Mouse (Mus musculus) E14TG2a.4 (cell line): ENCODE results near the gene Dpp4.

Source experiments
- H3K27me3 ChIP-seq: 2 replicates; pipeline ENCODE4 v1.6.1; 2014; ENCODE audit warnings: low read length, control low read depth; ENCODE audit not compliant: insufficient read depth
- H3K36me3 ChIP-seq: 2 replicates; pipeline ENCODE4 v1.6.1; 2014; ENCODE audit warnings: low read length, control low read depth; ENCODE audit not compliant: insufficient read depth
- H3K4me1 ChIP-seq: replicated peaks from 2 replicates; pipeline ENCODE4 v1.6.1; 2014; ENCODE audit warnings: low read depth, low read length, control low read depth
- H3K4me3 ChIP-seq: replicated peaks from 2 replicates; pipeline ENCODE4 v1.5.1; 2014; ENCODE audit warnings: mild to moderate bottlenecking, low read length
- H3K9me3 ChIP-seq: 2 replicates; pipeline ENCODE4 v1.6.1; 2014; ENCODE audit warnings: low read length, control low read depth
- CTCF ChIP-seq: conservative IDR thresholded peaks from 2 replicates; pipeline ENCODE4 v1.5.1; 2014; ENCODE audit warnings: low read length
- NANOG ChIP-seq: IDR thresholded peaks from 2 replicates; pipeline ENCODE4 v1.6.1; 2014; ENCODE audit warnings: borderline replicate concordance, low read length, mixed read lengths
- POU5F1 ChIP-seq: IDR thresholded peaks from 2 replicates; pipeline ENCODE4 v1.6.1; 2014; ENCODE audit warnings: low read length, borderline replicate concordance

Gene Dpp4

DNA sequence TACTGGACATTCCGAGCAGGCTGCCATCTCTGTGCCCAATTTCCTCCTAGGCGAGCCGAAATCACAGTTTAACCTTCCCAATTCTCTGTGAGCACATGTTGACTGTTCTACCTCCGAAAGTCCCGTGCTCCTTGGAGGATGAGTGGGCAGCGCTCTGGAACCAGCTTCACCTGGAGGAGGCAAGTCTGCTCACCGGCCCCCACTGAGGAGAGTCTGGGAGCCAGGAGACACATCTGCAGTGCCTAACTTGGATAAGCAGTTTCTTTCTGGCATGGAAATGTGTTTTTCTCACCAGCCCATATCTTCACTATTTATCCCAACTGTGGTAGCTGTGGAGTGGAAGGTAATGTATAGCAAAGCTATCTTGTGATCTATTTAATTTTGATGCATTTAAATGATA is 54.8 kb downstream of the Dpp4 start:
- Histone ChIP-seq H3K9me3 (no peaks in the 10 kb centered on the region), H3K4me3 (no peak overlapping the region), H3K27me3 (no peaks in the 10 kb centered on the region), H3K36me3 (peaks cover 11% of the 10 kb centered on the region), H3K4me1 (peaks cover 9% of the 10 kb centered on the region)
- TF ChIP-seq NANOG (no peak), POU5F1 (no peak), CTCF (no peak)

DNA sequence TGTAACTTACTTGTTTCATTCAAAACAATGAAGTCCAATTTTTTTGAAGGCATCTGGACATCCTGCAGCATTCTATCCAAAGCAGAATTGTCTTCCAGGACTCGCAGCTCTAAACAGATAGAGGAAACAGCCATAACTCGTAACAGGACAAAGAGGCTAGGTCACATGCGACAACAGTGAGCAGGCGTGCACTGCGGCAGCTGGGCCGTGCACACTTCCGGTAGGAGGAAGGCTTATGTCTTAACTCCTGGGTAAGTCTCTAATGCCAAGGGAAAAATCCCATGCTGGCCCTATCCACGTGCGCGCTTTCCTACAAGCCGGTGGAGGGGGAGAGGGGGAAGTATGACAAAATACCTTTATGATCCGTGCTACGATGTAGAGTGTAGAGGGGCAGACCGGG is 55.4 kb downstream of the Dpp4 start:
- H3K4me3 ChIP-seq, result no peak overlapping the region; the same call in 1 of the 2 replicates
- peaks cover 9% of the 10 kb centered on the region for H3K4me1 ChIP-seq
- no peaks in the 10 kb centered on the region for H3K9me3 ChIP-seq
- no peaks in the 10 kb centered on the region for H3K27me3 ChIP-seq
- TF ChIP-seq CTCF (no peak), POU5F1 (no peak)
- H3K36me3 ChIP-seq, result peaks cover 4% of the 10 kb centered on the region; the same call in 1 of the 2 replicates

DNA sequence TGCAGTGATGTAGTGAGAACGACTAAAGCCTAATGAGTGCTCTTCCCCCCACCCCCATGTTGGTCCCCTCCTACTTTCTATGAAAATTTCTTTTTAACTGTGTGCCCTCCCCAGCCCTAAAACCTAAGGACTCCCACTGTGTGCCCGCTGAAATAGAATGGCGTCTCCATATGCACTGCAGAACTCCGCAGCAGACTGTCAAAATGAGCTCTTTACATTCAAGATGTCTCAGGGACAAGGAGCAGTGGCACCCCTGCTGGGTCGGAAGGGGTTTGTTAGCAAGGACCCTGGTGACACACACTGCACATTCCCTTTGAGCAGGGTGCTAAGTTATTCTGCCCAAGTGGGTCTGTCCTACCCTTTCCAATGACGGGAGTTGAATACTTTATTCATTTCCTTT is 56.3 kb downstream of the Dpp4 start:
- H3K4me3 ChIP-seq, result no peak overlapping the region
- TF ChIP-seq NANOG, result no peak
- TF ChIP-seq CTCF, result no peak
- TF ChIP-seq POU5F1, result no peak
- H3K9me3 ChIP-seq, result no peaks in the 10 kb centered on the region
- no peaks in the 10 kb centered on the region for H3K27me3 ChIP-seq
- H3K4me1 ChIP-seq, result peaks cover 9% of the 10 kb centered on the region
- peaks cover 4% of the 10 kb centered on the region; the same call in 1 of the 2 replicates for H3K36me3 ChIP-seq

DNA sequence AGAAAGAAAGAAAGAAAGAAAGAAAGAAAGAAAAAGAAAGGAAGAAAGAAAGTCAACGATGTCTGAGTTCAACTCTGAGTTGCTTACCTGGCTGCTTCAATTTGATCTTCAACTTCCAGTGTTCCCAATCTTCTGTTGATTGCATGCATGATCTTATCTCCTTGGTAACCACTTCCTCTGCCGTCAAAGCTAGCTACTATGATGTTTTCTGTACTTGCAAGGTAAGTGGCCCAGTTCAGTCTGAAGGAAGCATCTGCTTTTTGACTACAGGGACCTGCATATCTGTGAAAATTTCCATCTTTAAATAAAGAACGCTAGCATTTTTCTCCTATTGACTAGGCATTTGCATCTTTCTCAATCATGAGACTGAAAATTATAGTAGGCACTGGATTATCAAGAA is 60.0 kb downstream of the Dpp4 start:
- H3K36me3 ChIP-seq, result no peaks in the 10 kb centered on the region
- H3K4me1 ChIP-seq, result peaks cover 9% of the 10 kb centered on the region
- no peak overlapping the region for H3K4me3 ChIP-seq
- no peaks in the 10 kb centered on the region for H3K9me3 ChIP-seq
- no peaks in the 10 kb centered on the region for H3K27me3 ChIP-seq
- TF ChIP-seq CTCF (no peak), NANOG (no peak), POU5F1 (no peak)

DNA sequence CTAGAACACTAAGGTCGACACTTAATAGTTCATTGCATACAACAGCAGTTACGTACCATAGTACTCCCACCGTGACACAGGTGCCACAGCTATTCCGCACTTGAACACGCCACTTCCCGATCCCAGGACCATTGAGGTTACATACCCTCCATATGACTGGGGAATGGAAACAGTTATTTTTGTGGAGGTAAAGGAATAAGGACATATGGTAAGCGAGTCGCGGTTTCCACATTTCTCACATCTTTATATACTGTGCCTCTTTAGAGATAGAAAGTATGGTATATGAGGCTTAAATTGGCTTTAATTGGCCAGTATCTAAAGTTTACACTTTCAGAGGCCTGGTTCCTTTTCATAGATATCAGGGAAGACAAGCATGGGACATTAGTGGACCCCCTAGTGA is 64.3 kb downstream of the Dpp4 start:
- Histone ChIP-seq H3K4me1 (no peaks in the 10 kb centered on the region), H3K9me3 (no peaks in the 10 kb centered on the region), H3K27me3 (no peaks in the 10 kb centered on the region), H3K4me3 (no peak overlapping the region), H3K36me3 (no peaks in the 10 kb centered on the region)
- no peak for TF ChIP-seq POU5F1
- no peak for TF ChIP-seq NANOG
- TF ChIP-seq CTCF, result no peak

DNA sequence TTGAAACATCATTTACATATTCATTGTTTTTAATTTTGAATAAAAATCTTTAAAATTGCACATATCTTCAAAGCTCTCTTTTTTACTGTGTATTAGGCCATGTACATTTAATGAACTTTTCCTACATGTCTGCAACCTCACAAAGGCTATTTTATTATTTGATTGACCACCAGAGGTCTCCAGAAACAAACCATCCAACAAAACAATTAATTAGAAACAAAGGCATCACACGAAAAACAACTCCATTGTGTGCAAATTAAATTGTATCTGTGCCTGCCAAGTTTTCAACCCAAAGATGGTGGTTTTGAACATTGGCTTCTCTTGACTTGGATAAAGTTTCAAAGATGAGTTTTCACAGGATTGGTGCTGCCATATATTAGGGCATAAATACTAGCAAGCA is 65.3 kb downstream of the Dpp4 start:
- Histone ChIP-seq H3K27me3 (no peaks in the 10 kb centered on the region), H3K9me3 (no peaks in the 10 kb centered on the region), H3K36me3 (no peaks in the 10 kb centered on the region), H3K4me3 (no peak overlapping the region), H3K4me1 (peaks cover 3% of the 10 kb centered on the region)
- TF ChIP-seq NANOG (no peak), POU5F1 (no peak), CTCF (no peak)

DNA sequence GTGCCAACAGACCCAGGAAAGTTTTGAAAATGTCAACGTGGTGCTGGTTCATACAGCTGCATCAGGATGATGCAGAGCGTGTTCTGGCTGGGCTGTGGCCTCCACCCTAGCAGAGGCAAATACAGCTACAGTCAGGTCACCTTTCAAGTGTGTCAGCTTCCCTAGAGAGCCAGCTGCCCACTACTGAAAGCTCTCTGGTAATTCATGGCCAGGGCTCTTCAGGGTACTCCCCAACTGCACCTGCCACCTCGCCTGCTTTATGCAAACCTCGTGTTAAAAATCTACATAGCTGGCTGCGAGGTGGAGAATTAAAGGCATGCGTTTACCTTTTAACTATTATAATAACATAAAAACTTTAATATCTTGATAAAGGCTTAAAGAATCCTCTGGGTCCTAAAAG is 67.7 kb downstream of the Dpp4 start:
- Histone ChIP-seq H3K36me3 (no peaks in the 10 kb centered on the region), H3K27me3 (no peaks in the 10 kb centered on the region), H3K9me3 (no peaks in the 10 kb centered on the region), H3K4me1 (peaks cover 6% of the 10 kb centered on the region), H3K4me3 (no peak overlapping the region)
- TF ChIP-seq POU5F1, result no peak

DNA sequence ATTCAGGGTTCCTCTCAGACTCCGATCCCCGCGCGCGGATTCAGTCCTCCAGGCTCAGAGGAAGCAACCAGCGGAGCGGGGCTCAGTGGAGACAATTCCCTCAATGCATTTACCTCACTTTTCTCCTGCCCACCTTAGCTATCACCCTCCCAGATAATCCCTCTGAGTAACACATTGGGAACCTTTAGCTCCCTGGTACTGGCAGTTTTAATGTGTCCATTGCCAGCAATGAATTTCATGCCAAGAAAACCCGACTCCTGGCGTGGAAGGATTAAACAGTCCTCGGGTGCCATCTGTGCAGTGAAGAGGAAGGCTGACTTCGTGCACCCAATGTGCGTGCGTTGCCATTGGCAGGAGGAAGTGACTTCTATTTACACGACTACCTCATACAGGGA is 70.3 kb downstream of the Dpp4 start:
- Histone ChIP-seq H3K9me3 (no peaks in the 10 kb centered on the region), H3K36me3 (no peaks in the 10 kb centered on the region), H3K27me3 (no peaks in the 10 kb centered on the region), H3K4me3 (no peak overlapping the region), H3K4me1 (peaks cover 6% of the 10 kb centered on the region)
- TF ChIP-seq POU5F1 (no peak), NANOG (no peak), CTCF (no peak)

DNA sequence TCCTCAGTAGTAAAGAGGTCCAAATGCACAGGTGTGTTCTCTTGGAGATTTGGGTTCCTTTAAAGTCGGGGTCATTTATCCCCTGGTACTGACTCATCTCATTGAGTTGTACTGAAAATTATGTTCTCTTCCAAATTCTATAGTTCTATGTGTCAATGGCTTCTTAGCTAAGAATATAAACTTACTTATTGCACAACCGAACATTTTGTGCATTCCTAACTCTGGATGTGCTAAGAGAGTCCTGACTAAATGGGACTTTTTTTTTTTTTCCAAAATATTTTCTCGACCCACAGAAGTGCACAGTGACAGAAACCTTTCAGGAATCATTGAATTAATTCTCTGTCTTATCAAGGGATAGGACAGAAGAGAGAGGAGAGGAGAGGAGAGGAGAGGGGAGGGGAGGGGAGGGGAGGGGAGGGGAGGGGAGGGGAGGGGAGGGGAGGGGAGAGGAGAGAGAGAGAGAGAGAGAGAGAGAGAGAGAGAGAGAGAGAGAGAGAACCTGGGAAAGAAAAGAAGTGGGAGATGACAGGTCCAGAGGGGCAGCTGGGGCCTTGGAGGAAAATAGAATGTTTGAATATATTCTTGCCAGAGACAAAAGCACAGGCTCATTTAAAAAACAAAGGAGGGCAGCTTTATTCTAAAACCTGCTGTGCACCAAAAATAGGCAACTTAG is 70.8 kb downstream of the Dpp4 start:
- H3K9me3 ChIP-seq, result no peaks in the 10 kb centered on the region
- no peak for TF ChIP-seq CTCF
- TF ChIP-seq NANOG, result no peak
- no peak for TF ChIP-seq POU5F1
- peaks cover 6% of the 10 kb centered on the region for H3K4me1 ChIP-seq
- H3K36me3 ChIP-seq, result no peaks in the 10 kb centered on the region
- H3K27me3 ChIP-seq, result no peaks in the 10 kb centered on the region
- no peak overlapping the region for H3K4me3 ChIP-seq
